Mouse (Mus musculus): ENCODE results near the gene Dffa.

DNA sequence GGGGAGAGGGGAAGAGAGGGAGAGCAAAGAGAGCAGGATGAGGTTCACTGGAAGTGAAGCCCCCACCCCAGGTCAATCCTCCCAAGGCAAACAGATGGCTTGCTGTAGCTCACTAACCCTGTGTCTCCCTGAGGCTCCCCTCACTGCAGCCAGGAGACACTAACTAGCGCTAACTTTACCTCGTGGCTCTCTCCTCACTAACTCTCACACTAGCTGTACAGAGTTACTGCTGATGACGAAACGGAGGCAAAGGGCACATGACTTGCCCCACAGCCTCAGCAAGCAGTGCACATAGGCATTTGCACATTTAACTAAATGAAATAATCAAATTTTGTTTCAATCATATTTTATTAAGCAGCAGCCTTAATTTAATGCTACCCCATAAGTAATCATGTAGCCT, 25.7 kb upstream of the Dffa start:
- TF ChIP-seq CEBPB (IDR thresholded peaks at IDR 0.05; ENCODE audit: insufficient read depth, poor library complexity, severe bottlenecking): no peak
- no peak for TF ChIP-seq MYOD1 (IDR thresholded peaks at IDR 0.05; ENCODE audit: control insufficient read depth in 1 of 3, insufficient read length in 2 of 3, low read depth in 2 of 3)
